Mouse (Mus musculus): Measurements from ENCODE around the gene Rad51b. TPM values are rescaled to one million over a fixed set of nuclear protein-coding genes. Genes with fewer than 3 reads are reported as not detected.
A peak's percentile ranks its signal among the peaks of the same experiment; 100 is the strongest.
"Not testable (repeated sequence)": the region's sequence is repeated elsewhere in the genome, so short reads cannot be mapped to it uniquely, and the experiment has no call there.

Gene Rad51b
- polyA plus RNA-seq, 1 experiment from 2014 or later = 7.6 TPM

- ATAC-seq (ENCODE audit: low FRiP score, low read depth) = no peak
- 16% methylated on average over 15 of the region's 15 CpGs for WGBS
- Histone ChIP-seq H3K36me3 (peaks cover 2% of the 10 kb centered on the region; the same call in 1 of the 2 replicates), H3K27ac (replicated peaks) (no peak overlapping the region), H3K9me3 (no peaks in the 10 kb centered on the region), H3K27me3 (no peaks in the 10 kb centered on the region), H3K9ac (replicated peaks) (peak overlapping the region; percentile 62; the same call in 1 of the 2 replicates), H3K4me3 (peak overlapping the region; percentile 63), H3K4me2 (replicated peaks) (peak overlapping the region; percentile 75), H3K4me1 (peaks cover 14% of the 10 kb centered on the region)
Observed at GRCm38 (mm10) chr12:79297884-79298636, 978 bp downstream of the Rad51b start.

GRCm38 (mm10) chr12:79301802-79302201 lies 4.7 kb downstream of the Rad51b start:
- Histone ChIP-seq H3K27me3 (no peaks in the 10 kb centered on the region), H3K9ac (replicated peaks) (no peak overlapping the region), H3K4me1 (peaks cover 4% of the 10 kb centered on the region; the same call in 1 of the 2 replicates), H3K9me3 (no peaks in the 10 kb centered on the region), H3K4me3 (no peak overlapping the region), H3K4me2 (replicated peaks) (no peak overlapping the region), H3K36me3 (no peaks in the 10 kb centered on the region), H3K27ac (replicated peaks) (no peak overlapping the region)
- no peak for ATAC-seq (ENCODE audit: low FRiP score, low read depth)
- 92% methylated on average over 9 of the region's 9 CpGs for WGBS

GRCm38 (mm10) chr12:79305131-79305530 lies 8.0 kb downstream of the Rad51b start:
- Histone ChIP-seq H3K36me3 (no peaks in the 10 kb centered on the region), H3K4me2 (replicated peaks) (no peak overlapping the region), H3K27me3 (no peaks in the 10 kb centered on the region), H3K4me1 (no peaks in the 10 kb centered on the region), H3K27ac (replicated peaks) (no peak overlapping the region), H3K9me3 (no peaks in the 10 kb centered on the region), H3K9ac (replicated peaks) (no peak overlapping the region), H3K4me3 (no peak overlapping the region)
- ATAC-seq (ENCODE audit: low FRiP score, low read depth) = no peak
- WGBS = 63% methylated on average over 1 of the region's 1 CpGs

- no peaks in the 10 kb centered on the region for H3K36me3 ChIP-seq
- H3K4me2 ChIP-seq (replicated peaks) = no peak overlapping the region
- no peak overlapping the region for H3K4me3 ChIP-seq
- H3K27me3 ChIP-seq = no peaks in the 10 kb centered on the region
- H3K9me3 ChIP-seq = no peaks in the 10 kb centered on the region
- H3K9ac ChIP-seq (replicated peaks) = no peak overlapping the region
- no peaks in the 10 kb centered on the region for H3K4me1 ChIP-seq
- no peak for ATAC-seq (ENCODE audit: low FRiP score, low read depth)
- 91% methylated on average over 4 of the region's 4 CpGs for WGBS
- no peak overlapping the region for H3K27ac ChIP-seq (replicated peaks)
Observed at GRCm38 (mm10) chr12:79306013-79306412, 8.9 kb downstream of the Rad51b start.

GRCm38 (mm10) chr12:79313721-79314120 lies 16.6 kb downstream of the Rad51b start:
- 91% methylated on average over 4 of the region's 4 CpGs for WGBS
- no peak for ATAC-seq (ENCODE audit: low FRiP score, low read depth)

GRCm38 (mm10) chr12:79317339-79317738 lies 20.3 kb downstream of the Rad51b start:
- ATAC-seq (ENCODE audit: low FRiP score, low read depth) = no peak
- Histone ChIP-seq H3K4me3 (no peak overlapping the region), H3K9me3 (no peaks in the 10 kb centered on the region), H3K36me3 (no peaks in the 10 kb centered on the region), H3K27me3 (no peaks in the 10 kb centered on the region), H3K27ac (replicated peaks) (no peak overlapping the region), H3K4me1 (no peaks in the 10 kb centered on the region), H3K4me2 (replicated peaks) (no peak overlapping the region), H3K9ac (replicated peaks) (no peak overlapping the region)
- 91% methylated on average over 5 of the region's 5 CpGs for WGBS

More at GRCm38 (mm10) chr12:79313721-79314120, 16.6 kb downstream of the Rad51b start:
- Histone ChIP-seq H3K9me3 (no peaks in the 10 kb centered on the region), H3K27me3 (no peaks in the 10 kb centered on the region), H3K36me3 (no peaks in the 10 kb centered on the region), H3K27ac (replicated peaks) (no peak overlapping the region), H3K9ac (replicated peaks) (no peak overlapping the region), H3K4me1 (no peaks in the 10 kb centered on the region), H3K4me3 (no peak overlapping the region), H3K4me2 (replicated peaks) (no peak overlapping the region)

GRCm38 (mm10) chr12:79320895-79321294 lies 23.8 kb downstream of the Rad51b start:
- Histone ChIP-seq H3K4me1 (no peaks in the 10 kb centered on the region), H3K9ac (replicated peaks) (no peak overlapping the region), H3K9me3 (no peaks in the 10 kb centered on the region), H3K27ac (replicated peaks) (no peak overlapping the region), H3K4me2 (replicated peaks) (no peak overlapping the region), H3K27me3 (no peaks in the 10 kb centered on the region), H3K4me3 (no peak overlapping the region), H3K36me3 (no peaks in the 10 kb centered on the region)
- WGBS = 87% methylated on average over 5 of the region's 5 CpGs
- no peak for ATAC-seq (ENCODE audit: low FRiP score, low read depth)

GRCm38 (mm10) chr12:79322539-79322938 lies 25.5 kb downstream of the Rad51b start:
- not testable (repeated sequence) for H3K4me2 ChIP-seq (replicated peaks); H3K36me3 ChIP-seq; H3K9me3 ChIP-seq; ATAC-seq (ENCODE audit: low FRiP score, low read depth); H3K4me1 ChIP-seq; H3K27ac ChIP-seq (replicated peaks); H3K4me3 ChIP-seq; H3K9ac ChIP-seq (replicated peaks); H3K27me3 ChIP-seq
- 75% methylated on average over 2 of the region's 2 CpGs for WGBS

- WGBS = 72% methylated on average over 2 of the region's 2 CpGs
- no peak for ATAC-seq (ENCODE audit: low FRiP score, low read depth)
- H3K4me3 ChIP-seq = no peak overlapping the region
Observed at GRCm38 (mm10) chr12:79326236-79326635, 29.2 kb downstream of the Rad51b start.

GRCm38 (mm10) chr12:79326745-79327144 lies 29.7 kb downstream of the Rad51b start:
- WGBS = 78% methylated on average over 2 of the region's 2 CpGs
- Histone ChIP-seq H3K4me2 (replicated peaks) (no peak overlapping the region), H3K9me3 (no peaks in the 10 kb centered on the region), H3K9ac (replicated peaks) (no peak overlapping the region), H3K4me1 (no peaks in the 10 kb centered on the region), H3K27me3 (no peaks in the 10 kb centered on the region), H3K4me3 (no peak overlapping the region), H3K27ac (replicated peaks) (no peak overlapping the region), H3K36me3 (no peaks in the 10 kb centered on the region)
- no peak for ATAC-seq (ENCODE audit: low FRiP score, low read depth)

More at GRCm38 (mm10) chr12:79326236-79326635, 29.2 kb downstream of the Rad51b start:
- H3K4me2 ChIP-seq (replicated peaks) = no peak overlapping the region
- no peaks in the 10 kb centered on the region for H3K4me1 ChIP-seq
- no peak overlapping the region for H3K27ac ChIP-seq (replicated peaks)
- no peaks in the 10 kb centered on the region for H3K27me3 ChIP-seq
- H3K9ac ChIP-seq (replicated peaks) = no peak overlapping the region
- H3K36me3 ChIP-seq = no peaks in the 10 kb centered on the region
- no peaks in the 10 kb centered on the region for H3K9me3 ChIP-seq

- WGBS = 80% methylated on average over 2 of the region's 2 CpGs
Observed at GRCm38 (mm10) chr12:79327868-79328267, 30.8 kb downstream of the Rad51b start.

GRCm38 (mm10) chr12:79330571-79330970 lies 33.5 kb downstream of the Rad51b start:
- no peaks in the 10 kb centered on the region for H3K4me1 ChIP-seq
- no peaks in the 10 kb centered on the region for H3K27me3 ChIP-seq
- H3K4me3 ChIP-seq = no peak overlapping the region
- no peak overlapping the region for H3K4me2 ChIP-seq (replicated peaks)
- H3K36me3 ChIP-seq = peaks cover 9% of the 10 kb centered on the region; the same call in 1 of the 2 replicates
- no peak overlapping the region for H3K9ac ChIP-seq (replicated peaks)
- H3K27ac ChIP-seq (replicated peaks) = no peak overlapping the region
- 82% methylated on average over 2 of the region's 2 CpGs for WGBS
- ATAC-seq (ENCODE audit: low FRiP score, low read depth) = no peak
- H3K9me3 ChIP-seq = no peaks in the 10 kb centered on the region

More at GRCm38 (mm10) chr12:79327868-79328267, 30.8 kb downstream of the Rad51b start:
- no peak for ATAC-seq (ENCODE audit: low FRiP score, low read depth)
- Histone ChIP-seq H3K9ac (replicated peaks) (no peak overlapping the region), H3K36me3 (no peaks in the 10 kb centered on the region), H3K4me1 (no peaks in the 10 kb centered on the region), H3K4me2 (replicated peaks) (no peak overlapping the region), H3K4me3 (no peak overlapping the region), H3K27me3 (no peaks in the 10 kb centered on the region), H3K9me3 (no peaks in the 10 kb centered on the region), H3K27ac (replicated peaks) (no peak overlapping the region)

All from midbrain, embryonic 12.5 days (tissue).